Mouse (Mus musculus): Measurements from ENCODE around the gene 2900026A02Rik. TPM values are rescaled to one million over a fixed set of nuclear protein-coding genes. Genes with fewer than 3 reads are reported as not detected.
"Not testable (repeated sequence)": the region's sequence is repeated elsewhere in the genome, so short reads cannot be mapped to it uniquely, and the experiment has no call there.

2900026A02Rik gene
- total RNA-seq, 2 experiments from 2014 or later, result 19.6 to 24.6 TPM

- H3K4me3 ChIP-seq, result no peak overlapping the region
- peak overlapping the region; percentile 78 for H3K27ac ChIP-seq
- intact Hi-C loops (cut with DNase I), result no loop called here
- no peak for DNase-seq
- no peak for TF ChIP-seq CTCF (IDR thresholded peaks at IDR 0.05)
These were observed 100.1 kb downstream of the 2900026A02Rik start for GRCm38 (mm10) chr5:113120741-113121590.

GRCm38 (mm10) chr5:113119861-113120465 is 101.1 kb downstream of the 2900026A02Rik start:
- intact Hi-C loops (cut with DNase I), result no loop called here

GRCm38 (mm10) chr5:113119291-113119690 is 101.7 kb downstream of the 2900026A02Rik start:
- Histone ChIP-seq H3K27ac (peak overlapping the region; percentile 65; the same call in 1 of the 2 replicates), H3K4me3 (no peak overlapping the region)
- intact Hi-C loops (cut with DNase I), result no loop called here
- TF ChIP-seq CTCF (IDR thresholded peaks at IDR 0.05), result no peak
- DNase-seq, result no peak

More at GRCm38 (mm10) chr5:113119861-113120465, 101.1 kb downstream of the 2900026A02Rik start:
- Histone ChIP-seq H3K4me3 (no peak overlapping the region), H3K27ac (peak overlapping the region; percentile 43; the same call in 1 of the 2 replicates)
- TF ChIP-seq CTCF (IDR thresholded peaks at IDR 0.05), result no peak
- no peak for DNase-seq

- Histone ChIP-seq H3K4me3 (no peak overlapping the region), H3K27ac (peak overlapping the region; percentile 65)
- intact Hi-C loops (cut with DNase I), result no loop called here
- no peak for DNase-seq
- no peak for TF ChIP-seq CTCF (IDR thresholded peaks at IDR 0.05)
These were observed 102.3 kb downstream of the 2900026A02Rik start for GRCm38 (mm10) chr5:113118695-113119094.

GRCm38 (mm10) chr5:113117361-113117760 is 103.7 kb downstream of the 2900026A02Rik start:
- intact Hi-C loops (cut with DNase I), result no loop called here
- Histone ChIP-seq H3K27ac (peak overlapping the region; percentile 65), H3K4me3 (no peak overlapping the region)
- no peak for DNase-seq
- no peak for TF ChIP-seq CTCF (IDR thresholded peaks at IDR 0.05)

GRCm38 (mm10) chr5:113115896-113116295 is 105.1 kb downstream of the 2900026A02Rik start:
- DNase-seq, result no peak
- Histone ChIP-seq H3K27ac (peak overlapping the region; percentile 96), H3K4me3 (no peak overlapping the region)
- TF ChIP-seq CTCF (IDR thresholded peaks at IDR 0.05), result no peak
- intact Hi-C loops (cut with DNase I), result no loop called here

GRCm38 (mm10) chr5:113114264-113115225 is 106.5 kb downstream of the 2900026A02Rik start:
- no peak for TF ChIP-seq CTCF (IDR thresholded peaks at IDR 0.05)
- intact Hi-C loops (cut with DNase I), result no loop called here
- Histone ChIP-seq H3K4me3 (peak overlapping the region; percentile 53), H3K27ac (peak overlapping the region; percentile 96)
- DNase-seq, result peak; percentile 85

GRCm38 (mm10) chr5:113113120-113113519 is 107.9 kb downstream of the 2900026A02Rik start:
- no peak for DNase-seq
- no peak for TF ChIP-seq CTCF (IDR thresholded peaks at IDR 0.05)
- intact Hi-C loops (cut with DNase I), result no loop called here
- Histone ChIP-seq H3K4me3 (no peak overlapping the region), H3K27ac (peak overlapping the region; percentile 96)

- peak overlapping the region; percentile 51; the same call in 1 of the 2 replicates for H3K27ac ChIP-seq
- intact Hi-C loops (cut with DNase I), result no loop called here
- no peak overlapping the region for H3K4me3 ChIP-seq
- DNase-seq, result no peak
- TF ChIP-seq CTCF (IDR thresholded peaks at IDR 0.05), result no peak
These were observed 109.7 kb downstream of the 2900026A02Rik start for GRCm38 (mm10) chr5:113111336-113111735.

GRCm38 (mm10) chr5:113110929-113111328 is 110.1 kb downstream of the 2900026A02Rik start:
- peak overlapping the region; percentile 61 for H3K27ac ChIP-seq
- intact Hi-C loops (cut with DNase I), result no loop called here
- DNase-seq, result no peak
- no peak overlapping the region for H3K4me3 ChIP-seq
- no peak for TF ChIP-seq CTCF (IDR thresholded peaks at IDR 0.05)

- DNase-seq, H3K4me3 ChIP-seq: not testable (repeated sequence)
- TF ChIP-seq CTCF (IDR thresholded peaks at IDR 0.05), result peak; percentile 74
- H3K27ac ChIP-seq, result peak overlapping the region; percentile 13; the same call in 1 of the 2 replicates
- intact Hi-C loops (cut with DNase I), result loop anchor here (2.0 kb wide), 1 partner anchor 29 kb away; no protein-coding TSS in a partner anchor
These were observed 111.4 kb downstream of the 2900026A02Rik start for GRCm38 (mm10) chr5:113109651-113110050.
